Mouse (Mus musculus): ENCODE data around the gene Ppp6r3. TPM values are rescaled to one million over a fixed set of nuclear protein-coding genes. Genes with fewer than 3 reads are reported as not detected.

The Ppp6r3 gene
- polyA plus RNA-seq, 1 experiment from 2014 or later: 54.4 TPM

GRCm38 (mm10) chr19:3489826-3490225 lies 85.7 kb downstream of the Ppp6r3 start:
- H3K27ac ChIP-seq (replicated peaks): no peak overlapping the region
- H3K9me3 ChIP-seq (replicated peaks): no peaks in the 10 kb centered on the region
- ATAC-seq (ENCODE audit: low FRiP score): no peak
- H3K9ac ChIP-seq (replicated peaks): no peak overlapping the region
- no peaks in the 10 kb centered on the region for H3K27me3 ChIP-seq (replicated peaks)
- no peak overlapping the region for H3K4me2 ChIP-seq
- peaks cover 83% of the 10 kb centered on the region for H3K36me3 ChIP-seq
- no peak overlapping the region for H3K4me3 ChIP-seq (replicated peaks)
- no peaks in the 10 kb centered on the region for H3K4me1 ChIP-seq
- whole genome bisulfite sequencing: over 99% methylated on average over 4 of the region's 4 CpGs

GRCm38 (mm10) chr19:3482831-3483230 lies 92.7 kb downstream of the Ppp6r3 start:
- Histone ChIP-seq H3K4me1 (no peaks in the 10 kb centered on the region), H3K9me3 (replicated peaks) (no peaks in the 10 kb centered on the region), H3K4me3 (replicated peaks) (no peak overlapping the region), H3K27ac (replicated peaks) (no peak overlapping the region), H3K4me2 (no peak overlapping the region), H3K9ac (replicated peaks) (no peak overlapping the region), H3K27me3 (replicated peaks) (no peaks in the 10 kb centered on the region), H3K36me3 (peaks cover 69% of the 10 kb centered on the region)
- WGBS: 98% methylated on average over 7 of the region's 7 CpGs
- no peak for ATAC-seq (ENCODE audit: low FRiP score)

- peaks cover 62% of the 10 kb centered on the region for H3K36me3 ChIP-seq
- WGBS: 91% methylated on average over 8 of the region's 8 CpGs
- H3K9ac ChIP-seq (replicated peaks): no peak overlapping the region
- no peak overlapping the region for H3K4me2 ChIP-seq
- no peak for ATAC-seq (ENCODE audit: low FRiP score)
- H3K9me3 ChIP-seq (replicated peaks): no peaks in the 10 kb centered on the region
- H3K4me1 ChIP-seq: no peaks in the 10 kb centered on the region
- H3K27me3 ChIP-seq (replicated peaks): no peaks in the 10 kb centered on the region
- no peak overlapping the region for H3K4me3 ChIP-seq (replicated peaks)
- H3K27ac ChIP-seq (replicated peaks): no peak overlapping the region
Measured at GRCm38 (mm10) chr19:3480101-3480500, 95.4 kb downstream of the Ppp6r3 start.

- WGBS: 97% methylated on average over 3 of the region's 3 CpGs
- Histone ChIP-seq H3K4me1 (no peaks in the 10 kb centered on the region), H3K9me3 (replicated peaks) (no peaks in the 10 kb centered on the region), H3K36me3 (peaks cover 59% of the 10 kb centered on the region), H3K27me3 (replicated peaks) (no peaks in the 10 kb centered on the region), H3K4me3 (replicated peaks) (no peak overlapping the region), H3K27ac (replicated peaks) (no peak overlapping the region), H3K4me2 (no peak overlapping the region), H3K9ac (replicated peaks) (no peak overlapping the region)
- no peak for ATAC-seq (ENCODE audit: low FRiP score)
Measured at GRCm38 (mm10) chr19:3476996-3477395, 98.6 kb downstream of the Ppp6r3 start.

- Histone ChIP-seq H3K36me3 (peaks cover 81% of the 10 kb centered on the region), H3K4me3 (replicated peaks) (no peak overlapping the region), H3K27me3 (replicated peaks) (no peaks in the 10 kb centered on the region), H3K4me1 (no peaks in the 10 kb centered on the region), H3K27ac (replicated peaks) (no peak overlapping the region), H3K9ac (replicated peaks) (no peak overlapping the region), H3K9me3 (replicated peaks) (no peaks in the 10 kb centered on the region), H3K4me2 (no peak overlapping the region)
- ATAC-seq (ENCODE audit: low FRiP score): no peak
- 95% methylated on average over 2 of the region's 2 CpGs for WGBS
Measured at GRCm38 (mm10) chr19:3471218-3471617, 104.3 kb downstream of the Ppp6r3 start.

- Histone ChIP-seq H3K4me3 (replicated peaks) (no peak overlapping the region), H3K9me3 (replicated peaks) (no peaks in the 10 kb centered on the region), H3K4me1 (no peaks in the 10 kb centered on the region), H3K9ac (replicated peaks) (no peak overlapping the region), H3K27ac (replicated peaks) (no peak overlapping the region), H3K27me3 (replicated peaks) (no peaks in the 10 kb centered on the region), H3K36me3 (peaks cover 99% of the 10 kb centered on the region), H3K4me2 (no peak overlapping the region)
- 92% methylated on average over 7 of the region's 7 CpGs for WGBS
- ATAC-seq (ENCODE audit: low FRiP score): no peak
Measured at GRCm38 (mm10) chr19:3467574-3467973, 108.0 kb downstream of the Ppp6r3 start.

GRCm38 (mm10) chr19:3459986-3460385 lies 115.6 kb downstream of the Ppp6r3 start:
- Histone ChIP-seq H3K4me3 (replicated peaks) (no peak overlapping the region), H3K27ac (replicated peaks) (no peak overlapping the region), H3K4me2 (no peak overlapping the region), H3K27me3 (replicated peaks) (no peaks in the 10 kb centered on the region), H3K4me1 (no peaks in the 10 kb centered on the region), H3K9me3 (replicated peaks) (no peaks in the 10 kb centered on the region), H3K9ac (replicated peaks) (no peak overlapping the region), H3K36me3 (peaks cover 99% of the 10 kb centered on the region)
- no peak for ATAC-seq (ENCODE audit: low FRiP score)
- WGBS: 93% methylated on average over 3 of the region's 3 CpGs

GRCm38 (mm10) chr19:3458331-3459099 lies 117.0 kb downstream of the Ppp6r3 start:
- Histone ChIP-seq H3K4me3 (replicated peaks) (no peak overlapping the region), H3K36me3 (peaks cover 98% of the 10 kb centered on the region), H3K27me3 (replicated peaks) (no peaks in the 10 kb centered on the region), H3K4me2 (no peak overlapping the region), H3K27ac (replicated peaks) (no peak overlapping the region), H3K4me1 (no peaks in the 10 kb centered on the region), H3K9ac (replicated peaks) (no peak overlapping the region), H3K9me3 (replicated peaks) (no peaks in the 10 kb centered on the region)
- 88% methylated on average over 6 of the region's 6 CpGs for WGBS
- ATAC-seq (ENCODE audit: low FRiP score): no peak

- Histone ChIP-seq H3K27me3 (replicated peaks) (no peaks in the 10 kb centered on the region), H3K4me2 (no peak overlapping the region), H3K4me3 (replicated peaks) (no peak overlapping the region), H3K36me3 (peaks cover 96% of the 10 kb centered on the region), H3K4me1 (no peaks in the 10 kb centered on the region), H3K27ac (replicated peaks) (no peak overlapping the region), H3K9ac (replicated peaks) (no peak overlapping the region), H3K9me3 (replicated peaks) (no peaks in the 10 kb centered on the region)
- 93% methylated on average over 4 of the region's 4 CpGs for WGBS
- ATAC-seq (ENCODE audit: low FRiP score): no peak
Measured at GRCm38 (mm10) chr19:3457700-3458099, 117.8 kb downstream of the Ppp6r3 start.

GRCm38 (mm10) chr19:3451649-3452048 lies 123.9 kb downstream of the Ppp6r3 start:
- Histone ChIP-seq H3K9me3 (replicated peaks) (no peaks in the 10 kb centered on the region), H3K27ac (replicated peaks) (peak overlapping the region; percentile 6; the same call in 1 of the 2 replicates), H3K27me3 (replicated peaks) (no peaks in the 10 kb centered on the region), H3K4me3 (replicated peaks) (no peak overlapping the region), H3K36me3 (peaks cover 36% of the 10 kb centered on the region), H3K9ac (replicated peaks) (no peak overlapping the region), H3K4me2 (no peak overlapping the region), H3K4me1 (peaks cover 11% of the 10 kb centered on the region)
- peak; percentile 46; the same call in 1 of the 2 replicates for ATAC-seq (ENCODE audit: low FRiP score)
- 45% methylated on average over 6 of the region's 6 CpGs for WGBS

- no peaks in the 10 kb centered on the region for H3K27me3 ChIP-seq (replicated peaks)
- H3K4me1 ChIP-seq: peaks cover 11% of the 10 kb centered on the region
- 19% methylated on average over 6 of the region's 6 CpGs for WGBS
- H3K36me3 ChIP-seq: peaks cover 31% of the 10 kb centered on the region
- H3K9me3 ChIP-seq (replicated peaks): no peaks in the 10 kb centered on the region
- H3K4me2 ChIP-seq: no peak overlapping the region
- H3K9ac ChIP-seq (replicated peaks): no peak overlapping the region
- H3K27ac ChIP-seq (replicated peaks): peak overlapping the region; percentile 6; the same call in 1 of the 2 replicates
- no peak overlapping the region for H3K4me3 ChIP-seq (replicated peaks)
- ATAC-seq (ENCODE audit: low FRiP score): peak; percentile 83
Measured at GRCm38 (mm10) chr19:3451170-3451569, 124.4 kb downstream of the Ppp6r3 start.

- 0 out of 2 replicates have a peak, but pooled peaks have one; percentile 12 for ATAC-seq (ENCODE audit: low FRiP score)
- Histone ChIP-seq H3K4me3 (replicated peaks) (no peak overlapping the region), H3K36me3 (peaks cover 27% of the 10 kb centered on the region), H3K9me3 (replicated peaks) (no peaks in the 10 kb centered on the region), H3K9ac (replicated peaks) (no peak overlapping the region), H3K4me2 (no peak overlapping the region), H3K27ac (replicated peaks) (no peak overlapping the region), H3K4me1 (peaks cover 11% of the 10 kb centered on the region), H3K27me3 (replicated peaks) (no peaks in the 10 kb centered on the region)
- 96% methylated on average over 3 of the region's 3 CpGs for WGBS
Measured at GRCm38 (mm10) chr19:3450714-3451113, 124.8 kb downstream of the Ppp6r3 start.

Measured in neural tube, embryonic 15.5 days (tissue).